ENCODE assay signal across 15 mouse cellular contexts in the genomic region with DNA sequence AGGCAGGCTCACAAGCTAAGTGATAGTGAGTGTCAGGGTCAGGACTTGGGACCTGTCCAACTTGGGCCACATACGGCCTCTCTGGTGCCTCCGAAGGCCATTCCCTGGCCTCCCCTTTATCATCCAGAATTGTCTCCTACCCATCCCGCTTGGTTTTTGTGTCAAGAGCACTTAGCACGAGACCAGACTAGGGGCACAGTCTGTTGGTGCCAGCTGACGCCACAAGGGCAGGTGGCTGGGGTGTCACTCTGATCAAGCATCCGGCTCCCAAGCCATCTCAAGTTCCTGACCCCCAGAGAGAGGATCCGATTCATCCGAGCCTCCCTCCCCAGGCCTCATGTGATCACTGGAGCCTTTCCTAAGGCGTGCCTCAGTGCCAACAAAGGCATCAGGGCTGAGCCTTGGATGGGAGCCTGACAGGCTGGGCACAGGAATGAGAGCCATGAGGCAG. TPM values are rescaled to one million over a fixed set of nuclear protein-coding genes. Genes with fewer than 3 reads are reported as not detected.
DNase-seq lines count a peak whose midpoint lies in the region; ATAC-seq lines count a peak whose summit lies in the region.
"Had no signal": no experiment of that assay in that cellular context is flagged by ENCODE, and none has a peak within 500 bp of the region (broad histone marks: within the 10 kb centered on the region; RNA-seq: fewer than 3 reads in every experiment).

No protein-coding gene starts in this region.

- 37% methylated on average over 9 of the region's 9 CpGs for WGBS in forebrain, embryonic 14.5 days
- WGBS in forebrain, embryonic 15.5 days: 43% methylated on average over 9 of the region's 9 CpGs
- WGBS in embryonic facial prominence, embryonic 14.5 days: 59% methylated on average over 9 of the region's 9 CpGs
- WGBS in neural tube, embryonic 15.5 days: 26% methylated on average over 9 of the region's 9 CpGs

- peak; percentile 66 for DNase-seq in forebrain, embryonic 14.5 days (ENCODE audit: low spot score)
- peak; percentile 70 for DNase-seq in ovary, adult 18-20 months (ENCODE audit: low spot score)
- no peak for DNase-seq in ovary, postnatal 14 days (ENCODE audit: low spot score)
- DNase-seq in embryonic facial prominence, embryonic 14.5 days (ENCODE audit: low spot score): peak; percentile 77
- no peak for DNase-seq in urinary bladder, postnatal 10 days (ENCODE audit: low spot score)
- DNase-seq: heart, adult 11 months; layer of hippocampus, postnatal 36 days; right cerebral cortex, adult 18-20 months had no signal

- peak overlapping the region; percentile 17; the same call in 1 of the 2 replicates for H3K9ac ChIP-seq in forebrain, embryonic 14.5 days (ENCODE audit: low read length)
- H3K9ac ChIP-seq in forebrain, embryonic 15.5 days (replicated peaks): no peak overlapping the region
- no peak overlapping the region for H3K9ac ChIP-seq in embryonic facial prominence, embryonic 14.5 days (ENCODE audit: low read depth, low read length)
- no peak overlapping the region for H3K9ac ChIP-seq in neural tube, embryonic 15.5 days (replicated peaks)
- H3K9ac ChIP-seq: liver, embryonic 14.5 days; stomach, embryonic 15.5 days had no signal

- H3K27ac ChIP-seq in forebrain, embryonic 14.5 days (ENCODE audit: low read depth, low read length): no peak overlapping the region
- H3K27ac ChIP-seq in forebrain, embryonic 15.5 days (replicated peaks): no peak overlapping the region
- H3K27ac ChIP-seq in embryonic facial prominence, embryonic 14.5 days (replicated peaks; ENCODE audit: low read depth, low read length): 0 out of 2 replicates have a peak overlapping the region, but pooled peaks have one; percentile 1
- H3K27ac ChIP-seq in neural tube, embryonic 15.5 days (replicated peaks): 0 out of 2 replicates have a peak overlapping the region, but pooled peaks have one; percentile 28
- H3K27ac ChIP-seq: liver, embryonic 14.5 days; stomach, embryonic 15.5 days had no signal

- H3K36me3 ChIP-seq in forebrain, embryonic 14.5 days (ENCODE audit: control insufficient read depth, insufficient read depth, low read length): no peaks in the 10 kb centered on the region
- no peaks in the 10 kb centered on the region for H3K36me3 ChIP-seq in forebrain, embryonic 15.5 days
- peaks cover 3% of the 10 kb centered on the region; the same call in 1 of the 2 replicates for H3K36me3 ChIP-seq in embryonic facial prominence, embryonic 14.5 days (ENCODE audit: control insufficient read depth, insufficient read depth, low read length)
- H3K36me3 ChIP-seq in neural tube, embryonic 15.5 days: no peaks in the 10 kb centered on the region
- H3K36me3 ChIP-seq: stomach, embryonic 15.5 days had no signal

- no peaks in the 10 kb centered on the region for H3K9me3 ChIP-seq in forebrain, embryonic 14.5 days (replicated peaks; ENCODE audit: control insufficient read depth, low read length)
- H3K9me3 ChIP-seq in forebrain, embryonic 15.5 days: no peaks in the 10 kb centered on the region
- no peaks in the 10 kb centered on the region for H3K9me3 ChIP-seq in embryonic facial prominence, embryonic 14.5 days (ENCODE audit: control insufficient read depth, low read length)
- no peaks in the 10 kb centered on the region for H3K9me3 ChIP-seq in neural tube, embryonic 15.5 days (replicated peaks)
- H3K9me3 ChIP-seq: stomach, embryonic 15.5 days had no signal

- H3K27me3 ChIP-seq in forebrain, embryonic 14.5 days (replicated peaks; ENCODE audit: control insufficient read depth, insufficient read depth, low read length): no peaks in the 10 kb centered on the region
- H3K27me3 ChIP-seq in forebrain, embryonic 15.5 days: no peaks in the 10 kb centered on the region
- no peaks in the 10 kb centered on the region for H3K27me3 ChIP-seq in embryonic facial prominence, embryonic 14.5 days (replicated peaks; ENCODE audit: control insufficient read depth, insufficient read depth, low read length)
- H3K27me3 ChIP-seq in neural tube, embryonic 15.5 days (replicated peaks): no peaks in the 10 kb centered on the region

- ATAC-seq in forebrain, embryonic 14.5 days: no peak
- no peak for ATAC-seq in forebrain, embryonic 15.5 days (replicated peaks)
- peak; percentile 21; the same call in 1 of the 2 replicates for ATAC-seq in embryonic facial prominence, embryonic 14.5 days (ENCODE audit: low read depth)
- ATAC-seq in neural tube, embryonic 15.5 days (ENCODE audit: low FRiP score): no peak
- no peak for ATAC-seq in granulocyte monocyte progenitor cell, adult 5-6 weeks (replicated peaks; ENCODE audit: poor library complexity, severe bottlenecking)
- ATAC-seq: intestine, postnatal 0 days had no signal

- peaks cover 17% of the 10 kb centered on the region for H3K4me1 ChIP-seq in forebrain, embryonic 14.5 days (ENCODE audit: control insufficient read depth, insufficient read depth, low read length)
- peaks cover 46% of the 10 kb centered on the region for H3K4me1 ChIP-seq in forebrain, embryonic 15.5 days
- H3K4me1 ChIP-seq in embryonic facial prominence, embryonic 14.5 days (ENCODE audit: control insufficient read depth, insufficient read depth, low read length): peaks cover 16% of the 10 kb centered on the region
- peaks cover 74% of the 10 kb centered on the region for H3K4me1 ChIP-seq in neural tube, embryonic 15.5 days

- no peak overlapping the region for H3K4me3 ChIP-seq in forebrain, embryonic 14.5 days (ENCODE audit: low read depth, low read length)
- H3K4me3 ChIP-seq in forebrain, embryonic 15.5 days: no peak overlapping the region
- H3K4me3 ChIP-seq in embryonic facial prominence, embryonic 14.5 days (ENCODE audit: low read depth, low read length): no peak overlapping the region
- H3K4me3 ChIP-seq in neural tube, embryonic 15.5 days (replicated peaks): no peak overlapping the region
- H3K4me3 ChIP-seq: megakaryocyte, embryonic 14.5 days; stomach, embryonic 15.5 days had no signal

- H3K4me2 ChIP-seq in forebrain, embryonic 14.5 days (ENCODE audit: low read length): no peak overlapping the region
- no peak overlapping the region for H3K4me2 ChIP-seq in forebrain, embryonic 15.5 days (replicated peaks)
- H3K4me2 ChIP-seq in embryonic facial prominence, embryonic 14.5 days (ENCODE audit: low read depth, low read length): no peak overlapping the region
- H3K4me2 ChIP-seq in neural tube, embryonic 15.5 days: peak overlapping the region; percentile 45
- H3K4me2 ChIP-seq: stomach, embryonic 15.5 days had no signal

RNA-seq across cellular contexts. Expression of a gene that starts 4.3 kb away (rescaled TPM):
- polyA plus RNA-seq in forebrain, embryonic 14.5 days (2014; fragmentation: Nextera tagmentation; extraction: Ambion mirVana): 9.3 and 10.5 TPM in 2 replicates
- polyA plus RNA-seq in forebrain, embryonic 15.5 days (2015; fragmentation: Nextera tagmentation; extraction: Ambion mirVana): 9.5 and 10.5 TPM in 2 replicates
- polyA plus RNA-seq in embryonic facial prominence, embryonic 14.5 days (2014; fragmentation: Nextera tagmentation; extraction: Ambion mirVana): 8.8 and 9.2 TPM in 2 replicates
- 20.9 and 25.5 TPM in 2 replicates for polyA plus RNA-seq in neural tube, embryonic 15.5 days (2015; fragmentation: Nextera tagmentation; extraction: Ambion mirVana)
- 0.34 and 2.1 TPM in 2 replicates for total RNA-seq in granulocyte monocyte progenitor cell, adult 5-6 weeks (2014; fragmentation: Nextera tagmentation)
- total RNA-seq in granulocyte monocyte progenitor cell, adult 5-6 weeks (2017): 0.10 and 0.30 TPM in 2 replicates

Comparison
In these comparisons a context has a peak if more than half of its experiments do, and no peak if none do; other contexts are left out.
1. DNase-seq: peak in forebrain, embryonic 14.5 days (single experiment), ovary, adult 18-20 months (single experiment) and embryonic facial prominence, embryonic 14.5 days (single experiment); none in ovary, postnatal 14 days (single experiment) and urinary bladder, postnatal 10 days (single experiment).
2. H3K27ac ChIP-seq: peak in embryonic facial prominence, embryonic 14.5 days (single experiment) and neural tube, embryonic 15.5 days (single experiment); none in forebrain, embryonic 14.5 days (single experiment) and forebrain, embryonic 15.5 days (single experiment).